Mouse (Mus musculus) heart, adult 2 months (tissue): ENCODE data around the gene Olfr1045.

Source experiments
- CTCF ChIP-seq: fragments of 200-600 bp; IDR thresholded peaks from 2 replicates; pipeline ENCODE4 v1.8.1; 2022; ENCODE audit warnings: antibody characterized with exemption, mild to moderate bottlenecking, moderate library complexity
- EP300 ChIP-seq: fragments of 200-500 bp; IDR thresholded peaks from 2 replicates; pipeline ENCODE4 v1.6.1; 2011; ENCODE audit warnings: low read depth, low read length, control low read depth; ENCODE audit not compliant: insufficient read depth

DNA sequence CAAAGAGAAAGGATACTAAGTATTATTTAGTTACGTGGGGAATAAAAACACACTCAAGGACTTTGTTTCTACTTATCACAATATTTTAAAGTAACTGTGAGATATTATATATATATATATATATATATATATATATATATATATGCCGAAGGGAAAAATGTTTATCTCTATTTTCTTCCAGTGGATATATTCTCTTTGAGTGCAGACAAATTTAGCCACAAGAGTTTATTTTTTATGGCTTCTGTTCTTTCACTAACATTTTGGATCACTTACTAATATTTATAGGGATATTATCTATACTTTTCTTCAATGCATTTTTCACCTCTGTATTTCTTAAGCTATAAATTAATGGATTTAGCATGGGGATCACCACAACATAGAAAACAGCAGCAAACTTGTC, 41.1 kb downstream of the Olfr1045 start, which contains the start of gene Olfr1042:
- TF ChIP-seq CTCF (no peak), EP300 (no peak)
